Mouse (Mus musculus) spleen, postnatal 36 days (tissue): Measurements from ENCODE around the gene Elane.

Experiments
- DNase-seq, 2 experiments: peaks; one replicate each; pipeline ENCODE4 v3.0.0; 2022; ENCODE audit warnings: low spot score in 2 of 2, mixed read lengths in 1 of 2

The Elane gene

GRCm38 (mm10) chr10:79914948-79915596 lies 29.0 kb downstream of the Elane start:
- DNase-seq: no peak

- no peak for DNase-seq
These were observed 30.0 kb downstream of the Elane start for GRCm38 (mm10) chr10:79916081-79916480.

- peak; percentile 85 to 87 for DNase-seq
These were observed 30.9 kb downstream of the Elane start, which contains the start of gene Kiss1r for GRCm38 (mm10) chr10:79916808-79917531. TSS of gene Kiss1r (plus strand) at chr10:79916971.

- no peak for DNase-seq
These were observed 31.6 kb downstream of the Elane start for GRCm38 (mm10) chr10:79917532-79918100.

- DNase-seq: no peak
These were observed 32.4 kb downstream of the Elane start for GRCm38 (mm10) chr10:79918231-79919078.

GRCm38 (mm10) chr10:79919251-79919849 lies 33.3 kb downstream of the Elane start:
- DNase-seq: no peak

- no peak for DNase-seq
These were observed 34.2 kb downstream of the Elane start for GRCm38 (mm10) chr10:79920056-79920890.

- DNase-seq: no peak
These were observed 35.0 kb downstream of the Elane start, which contains the start of gene R3hdm4 for GRCm38 (mm10) chr10:79920958-79921535. TSS of gene R3hdm4 (minus strand) at chr10:79921208.

- no peak for DNase-seq
These were observed 35.5 kb downstream of the Elane start for GRCm38 (mm10) chr10:79921572-79921971.

GRCm38 (mm10) chr10:79924998-79925784 lies 39.1 kb downstream of the Elane start:
- DNase-seq: peak; percentile 86 to 93

GRCm38 (mm10) chr10:79925785-79926490 lies 39.9 kb downstream of the Elane start:
- DNase-seq: peak in 1 of 2 experiments; percentile 62

GRCm38 (mm10) chr10:79926491-79927323 lies 40.7 kb downstream of the Elane start, which contains the start of gene Arid3a:
TSS of gene Arid3a (plus strand) at chr10:79927043.
- peak; percentile 88 to 89 for DNase-seq

- peak; percentile 71 to 72 for DNase-seq
These were observed 41.4 kb downstream of the Elane start for GRCm38 (mm10) chr10:79927324-79928029.

- peak; percentile 60 to 67 for DNase-seq
These were observed 42.1 kb downstream of the Elane start for GRCm38 (mm10) chr10:79928030-79928694.

GRCm38 (mm10) chr10:79928907-79929701 lies 43.1 kb downstream of the Elane start:
- no peak for DNase-seq
